Mouse (Mus musculus) ES-E14 (cell line): ENCODE measurements at regions not wholly inside any gene's neighbourhood (a gene's known extent, or its start where the extent isn't known, plus 50 kb on each side); places are given as distances from the start of the nearest gene placed in this dataset.

Experiments used
- DNase-seq: peaks from one replicate; pipeline ENCODE4 v3.0.0-alpha.2; 2013; ENCODE audit warnings: low read depth, low spot score
- H3K27ac ChIP-seq: 2 replicates; pipeline ENCODE4 v1.5.1; 2012; ENCODE audit warnings: low read depth, mild to moderate bottlenecking, low read length, moderate library complexity, mixed read lengths; ENCODE audit not compliant: poor library complexity, insufficient read depth, severe bottlenecking
- H3K36me3 ChIP-seq: 2 replicates; pipeline ENCODE4 v1.6.1; 2012; ENCODE audit warnings: mild to moderate bottlenecking, low read length, moderate library complexity, mixed read lengths; ENCODE audit not compliant: control insufficient read depth, poor library complexity, insufficient read depth, severe bottlenecking
- H3K4me1 ChIP-seq, 2 experiments: fragments of 150-350 bp in 1 of 2; sonication (generic) in 1 of 2; 2 replicates each; pipeline ENCODE4 v1.6.1; 2012; ENCODE audit warnings: low read length in 2 of 2, mild to moderate bottlenecking in 1 of 2, mixed read lengths in 1 of 2; ENCODE audit not compliant: control insufficient read depth in 2 of 2, insufficient read depth in 2 of 2, poor library complexity in 1 of 2
- H3K4me3 ChIP-seq, 2 experiments: fragments of 150-350 bp in 1 of 2; sonication (generic) in 1 of 2; 2 replicates each; pipeline ENCODE4 v1.5.1; 2012; ENCODE audit warnings: low read length in 2 of 2, low read depth in 1 of 2, mild to moderate bottlenecking in 1 of 2, mixed read lengths in 1 of 2; ENCODE audit not compliant: insufficient read depth in 1 of 2, poor library complexity in 1 of 2, severe bottlenecking in 1 of 2
- H3K9ac ChIP-seq: 2 replicates; pipeline ENCODE4 v1.6.1; 2012; ENCODE audit warnings: low read depth, mild to moderate bottlenecking, low read length, mixed read lengths; ENCODE audit not compliant: poor library complexity, insufficient read depth, severe bottlenecking
- H3K9me3 ChIP-seq: fragments of 150-350 bp; sonication (generic); 2 replicates; pipeline ENCODE4 v1.6.1; 2012; ENCODE audit warnings: low read depth, mild to moderate bottlenecking, low read length; ENCODE audit not compliant: control insufficient read depth, insufficient read depth
- CHD2 ChIP-seq: IDR thresholded peaks from 2 replicates; pipeline ENCODE4 v1.6.1; 2014; ENCODE audit warnings: mild to moderate bottlenecking, low read depth, low read length, inconsistent platforms
- HCFC1 ChIP-seq: IDR thresholded peaks from 2 replicates; pipeline ENCODE4 v1.6.1; 2012; ENCODE audit warnings: low read length, inconsistent platforms, borderline replicate concordance; ENCODE audit not compliant: insufficient read depth
- MAFK ChIP-seq: IDR thresholded peaks from 2 replicates; pipeline ENCODE4 v1.6.1; 2014; ENCODE audit warnings: mild to moderate bottlenecking, low read depth, low read length, inconsistent platforms; ENCODE audit not compliant: insufficient read depth
- ZC3H11A ChIP-seq: IDR thresholded peaks from 2 replicates; pipeline ENCODE4 v1.6.1; 2012; ENCODE audit warnings: low read depth, mild to moderate bottlenecking, inconsistent platforms, low read length, borderline replicate concordance
- ZNF384 ChIP-seq: IDR thresholded peaks from 2 replicates; pipeline ENCODE4 v1.6.1; 2012; ENCODE audit warnings: low read depth, low read length, inconsistent platforms
- in situ Hi-C, 2 experiments: fragments of 600-800 bp; cut with MboI; formaldehyde crosslinking; loops; one replicate each; pipeline ENCODE4 v1.15.1; 2025; ENCODE audit warnings: low sequenced_read_pairs in 2 of 2, inconsistent platforms in 1 of 2; ENCODE audit not compliant: unreplicated experiment in 2 of 2

GRCm38 (mm10) chr3:120675906-120676305, 495.6 kb downstream of the Rwdd3 start:
- in situ Hi-C loops = no loop called here
- Histone ChIP-seq H3K4me1 (no peaks in the 10 kb centered on the region), H3K36me3 (no peaks in the 10 kb centered on the region), H3K9ac (no peak overlapping the region), H3K9me3 (no peaks in the 10 kb centered on the region), H3K27ac (no peak overlapping the region), H3K4me3 (no peak overlapping the region)
- TF ChIP-seq ZNF384 (no peak), CHD2 (no peak), MAFK (no peak)
- no peak for DNase-seq

GRCm38 (mm10) chr3:120668654-120669053, 502.8 kb downstream of the Rwdd3 start:
- H3K9ac ChIP-seq = no peak overlapping the region
- no peak for TF ChIP-seq ZC3H11A
- no peak for TF ChIP-seq ZNF384
- TF ChIP-seq HCFC1 = no peak
- no peak for TF ChIP-seq MAFK
- no peak for TF ChIP-seq CHD2
- no peak overlapping the region for H3K4me3 ChIP-seq
- H3K9me3 ChIP-seq = no peaks in the 10 kb centered on the region
- no peaks in the 10 kb centered on the region for H3K4me1 ChIP-seq
- H3K27ac ChIP-seq = no peak overlapping the region
- no peaks in the 10 kb centered on the region for H3K36me3 ChIP-seq
- DNase-seq = peak; percentile 25
- in situ Hi-C loops = no loop called here

- TF ChIP-seq CHD2 = no peak
- TF ChIP-seq HCFC1 = no peak
- TF ChIP-seq MAFK = no peak
- TF ChIP-seq ZC3H11A = no peak
- TF ChIP-seq ZNF384 = no peak
- in situ Hi-C loops = no loop called here
- H3K4me3 ChIP-seq = no peak overlapping the region
- no peaks in the 10 kb centered on the region for H3K4me1 ChIP-seq
- no peak overlapping the region for H3K9ac ChIP-seq
- no peaks in the 10 kb centered on the region for H3K36me3 ChIP-seq
- no peak for DNase-seq
- no peak overlapping the region for H3K27ac ChIP-seq
- H3K9me3 ChIP-seq = no peaks in the 10 kb centered on the region
Observed at GRCm38 (mm10) chr3:120662521-120662920, 509.0 kb downstream of the Rwdd3 start.

GRCm38 (mm10) chr3:120660776-120661175, 510.7 kb downstream of the Rwdd3 start:
- Histone ChIP-seq H3K4me1 (no peaks in the 10 kb centered on the region), H3K4me3 (no peak overlapping the region), H3K9ac (no peak overlapping the region), H3K36me3 (no peaks in the 10 kb centered on the region), H3K9me3 (no peaks in the 10 kb centered on the region), H3K27ac (no peak overlapping the region)
- TF ChIP-seq ZC3H11A (no peak), MAFK (no peak), HCFC1 (no peak), CHD2 (no peak), ZNF384 (no peak)
- DNase-seq = no peak
- in situ Hi-C loops = no loop called here

- H3K9me3 ChIP-seq = no peaks in the 10 kb centered on the region
- no peak overlapping the region for H3K27ac ChIP-seq
- in situ Hi-C loops = no loop called here
- no peak overlapping the region for H3K4me3 ChIP-seq
- no peaks in the 10 kb centered on the region for H3K4me1 ChIP-seq
- no peak for DNase-seq
- no peaks in the 10 kb centered on the region for H3K36me3 ChIP-seq
- H3K9ac ChIP-seq = no peak overlapping the region
- no peak for TF ChIP-seq CHD2
- no peak for TF ChIP-seq ZC3H11A
- TF ChIP-seq MAFK = no peak
- TF ChIP-seq HCFC1 = no peak
- no peak for TF ChIP-seq ZNF384
Observed at GRCm38 (mm10) chr3:120649047-120649868, 522.2 kb downstream of the Rwdd3 start.
